Mouse (Mus musculus): ENCODE results near the gene Lrp10.
A peak's percentile ranks its signal among the peaks of the same experiment; 100 is the strongest.

Lrp10 gene

GRCm38 (mm10) chr14:54475941-54476844, 12.3 kb downstream of the Lrp10 start, which contains the start of gene Rem2:
TSS of gene Rem2 (plus strand) at chr14:54476100.
- no peak for DNase-seq

- DNase-seq = no peak
Observed at GRCm38 (mm10) chr14:54477172-54477909, 13.4 kb downstream of the Lrp10 start.

- DNase-seq = no peak
Observed at GRCm38 (mm10) chr14:54479451-54479920, 15.5 kb downstream of the Lrp10 start.

GRCm38 (mm10) chr14:54480673-54481072, 16.7 kb downstream of the Lrp10 start:
- DNase-seq = peak in 1 of 2 experiments; percentile 45

- DNase-seq = no peak
Observed at GRCm38 (mm10) chr14:54481402-54481801, 17.5 kb downstream of the Lrp10 start.

GRCm38 (mm10) chr14:54482498-54482897, 18.6 kb downstream of the Lrp10 start:
- no peak for DNase-seq

GRCm38 (mm10) chr14:54485899-54486298, 22.0 kb downstream of the Lrp10 start:
- DNase-seq = no peak

- DNase-seq = no peak
Observed at GRCm38 (mm10) chr14:54487732-54488131, 23.8 kb downstream of the Lrp10 start.

- DNase-seq = no peak
Observed at GRCm38 (mm10) chr14:54488350-54488749, 24.4 kb downstream of the Lrp10 start.

GRCm38 (mm10) chr14:54492345-54493131, 28.6 kb downstream of the Lrp10 start:
- DNase-seq = no peak

GRCm38 (mm10) chr14:54493236-54493635, 29.3 kb downstream of the Lrp10 start:
- no peak for DNase-seq

GRCm38 (mm10) chr14:54494234-54494633, 30.3 kb downstream of the Lrp10 start:
- peak; percentile 34 to 40 for DNase-seq

- DNase-seq = no peak
Observed at GRCm38 (mm10) chr14:54496706-54497105, 32.8 kb downstream of the Lrp10 start.

GRCm38 (mm10) chr14:54499330-54499729, 35.4 kb downstream of the Lrp10 start:
- DNase-seq = peak; percentile 42 to 60

GRCm38 (mm10) chr14:54501365-54501764, 37.4 kb downstream of the Lrp10 start:
- DNase-seq = no peak

- no peak for DNase-seq
Observed at GRCm38 (mm10) chr14:54503092-54503491, 39.2 kb downstream of the Lrp10 start.

- DNase-seq = no peak
Observed at GRCm38 (mm10) chr14:54509774-54510173, 45.8 kb downstream of the Lrp10 start.

- no peak for DNase-seq
Observed at GRCm38 (mm10) chr14:54516710-54517310, 52.9 kb downstream of the Lrp10 start.
